ENCODE assay signal across 28 mouse cellular contexts in genomic region chr4:63773306-63774090, GRCm38 (mm10). TPM values are rescaled to one million over a fixed set of nuclear protein-coding genes. Genes with fewer than 3 reads are reported as not detected.
DNase-seq lines count a peak whose midpoint lies in the region; ATAC-seq and TF ChIP-seq lines count a peak whose summit lies in the region.
"Had no signal": no experiment of that assay in that cellular context is flagged by ENCODE, and none has a peak within 500 bp of the region (broad histone marks: within the 10 kb centered on the region; RNA-seq: fewer than 3 reads in every experiment).

No protein-coding gene starts in this region.

- no peak for ATAC-seq in lung, embryonic 14.5 days (ENCODE audit: insufficient read depth)
- ATAC-seq in granulocyte monocyte progenitor cell, adult 5-6 weeks (replicated peaks; ENCODE audit: poor library complexity, severe bottlenecking), result peak; percentile 74
- ATAC-seq: forebrain, postnatal 0 days; midbrain, embryonic 15.5 days had no signal

- no peak overlapping the region for H3K9ac ChIP-seq in lung, embryonic 14.5 days
- H3K9ac ChIP-seq: forebrain, postnatal 0 days; heart, embryonic 13.5 days; hindbrain, embryonic 13.5 days; limb, embryonic 12.5 days; liver, embryonic 13.5 days; midbrain, embryonic 15.5 days; neural tube, embryonic 15.5 days had no signal

- H3K9me3 ChIP-seq in lung, embryonic 14.5 days (ENCODE audit: low read depth, low read length), result no peaks in the 10 kb centered on the region
- H3K9me3 ChIP-seq: heart, embryonic 13.5 days; hindbrain, embryonic 13.5 days; limb, embryonic 12.5 days; liver, embryonic 13.5 days; midbrain, embryonic 15.5 days; neural tube, embryonic 15.5 days had no signal

- H3K4me2 ChIP-seq in lung, embryonic 14.5 days, result no peak overlapping the region
- H3K4me2 ChIP-seq: heart, embryonic 13.5 days; hindbrain, embryonic 13.5 days; limb, embryonic 12.5 days; liver, embryonic 13.5 days; midbrain, embryonic 15.5 days; neural tube, embryonic 15.5 days had no signal

- H3K27ac ChIP-seq in lung, embryonic 14.5 days (ENCODE audit: low read depth), result no peak overlapping the region
- H3K27ac ChIP-seq in layer of hippocampus, adult 2 months, result no peak overlapping the region
- H3K27ac ChIP-seq: heart, adult 2 months; heart, embryonic 13.5 days; hindbrain, embryonic 13.5 days; kidney, postnatal 0 days; limb, embryonic 12.5 days; liver, embryonic 13.5 days; midbrain, embryonic 15.5 days; neural tube, embryonic 15.5 days; stomach, postnatal 0 days had no signal

- DNase-seq in cerebellum, postnatal 14 days, result peak; percentile 67 to 79
- no peak for DNase-seq in cerebellum, adult 9-10 months
- peak; percentile 14 for DNase-seq in lung, embryonic 14.5 days
- no peak for DNase-seq in lung, postnatal 36 days
- no peak for DNase-seq in left cerebral cortex, adult 18-20 months (ENCODE audit: low spot score in 2 of 2)
- no peak for DNase-seq in layer of hippocampus, adult 2 months (ENCODE audit: low spot score in 2 of 2)
- DNase-seq: adrenal gland, postnatal 14 days; cerebellum, adult 11-12 months; forebrain, postnatal 0 days; gastrocnemius, postnatal 14 days; heart, adult 2 months; heart, postnatal 14 days; kidney, adult 11 months; liver, embryonic 13.5 days; lung, adult 2 months; thymus, adult 2 months; thymus, postnatal 4 days had no signal

- H3K27me3 ChIP-seq in lung, embryonic 14.5 days (ENCODE audit: insufficient read depth, low read length), result no peaks in the 10 kb centered on the region
- H3K27me3 ChIP-seq: heart, embryonic 13.5 days; hindbrain, embryonic 13.5 days; limb, embryonic 12.5 days; liver, embryonic 13.5 days; midbrain, embryonic 15.5 days; neural tube, embryonic 15.5 days had no signal

- no peaks in the 10 kb centered on the region for H3K36me3 ChIP-seq in lung, embryonic 14.5 days (ENCODE audit: insufficient read depth)
- H3K36me3 ChIP-seq: heart, embryonic 13.5 days; hindbrain, embryonic 13.5 days; limb, embryonic 12.5 days; liver, embryonic 13.5 days; midbrain, embryonic 15.5 days; neural tube, embryonic 15.5 days had no signal

- no peaks in the 10 kb centered on the region for H3K4me1 ChIP-seq in lung, embryonic 14.5 days (ENCODE audit: insufficient read depth)
- H3K4me1 ChIP-seq: heart, embryonic 13.5 days; hindbrain, embryonic 13.5 days; limb, embryonic 12.5 days; liver, embryonic 13.5 days; midbrain, embryonic 15.5 days; neural tube, embryonic 15.5 days had no signal

- no peak for TF ChIP-seq CTCF in lung, embryonic 14.5 days (IDR thresholded peaks at IDR 0.05; ENCODE audit: low read depth)
- no peak for TF ChIP-seq CTCF in layer of hippocampus, adult 2 months (conservative IDR thresholded peaks at IDR 0.05)

- H3K4me3 ChIP-seq in lung, embryonic 14.5 days (ENCODE audit: low read depth, low read length), result no peak overlapping the region
- no peak overlapping the region for H3K4me3 ChIP-seq in layer of hippocampus, adult 2 months
- H3K4me3 ChIP-seq: heart, adult 2 months; heart, embryonic 13.5 days; hindbrain, embryonic 13.5 days; limb, embryonic 12.5 days; liver, embryonic 13.5 days; midbrain, embryonic 15.5 days; neural tube, embryonic 15.5 days had no signal

- 52% methylated on average over 8 of the region's 8 CpGs for WGBS in lung, embryonic 14.5 days

RNA-seq across cellular contexts. Expression of gene Tnfsf15, which starts 28.6 kb away (rescaled TPM):
- polyA plus RNA-seq in lung, embryonic 14.5 days (2014; fragmentation: Nextera tagmentation; extraction: Ambion mirVana), result 0.08 and 0.14 TPM in 2 replicates
- total RNA-seq in granulocyte monocyte progenitor cell, adult 5-6 weeks (2014; fragmentation: Nextera tagmentation), result 0.26 and 1.2 TPM in 2 replicates
- 0.88 TPM in 1 of 2 replicates, not detected in the other for total RNA-seq in granulocyte monocyte progenitor cell, adult 5-6 weeks (2017)
- total RNA-seq in left cerebral cortex, adult 18-20 months (2021), result under 1 TPM in 1 of 2 experiments, not detected in 1; 0.14 TPM
- not detected for total RNA-seq in layer of hippocampus, adult 2 months (2021)
- total RNA-seq: forebrain, postnatal 0 days; heart, adult 2 months; heart, postnatal 14 days; layer of hippocampus, adult 18-20 months; layer of hippocampus, postnatal 25 days had no signal
- polyA plus RNA-seq: forebrain, embryonic 11.5 days; forebrain, postnatal 0 days; heart, adult 2 months; hindbrain, embryonic 13.5 days; limb, embryonic 12.5 days; midbrain, embryonic 15.5 days; neural tube, embryonic 15.5 days had no signal

Comparison
In these comparisons a context has a peak if more than half of its experiments do, and no peak if none do; other contexts are left out.
1. DNase-seq: peak in cerebellum, postnatal 14 days (2 of 2) and lung, embryonic 14.5 days (single experiment); none in cerebellum, adult 9-10 months (single experiment), lung, postnatal 36 days (single experiment), left cerebral cortex, adult 18-20 months (0 of 2) and layer of hippocampus, adult 2 months (0 of 2).